Mouse (Mus musculus) myocyte (in vitro differentiated cells): Measurements from ENCODE around the gene Nptxr. TPM values are rescaled to one million over a fixed set of nuclear protein-coding genes. Genes with fewer than 3 reads are reported as not detected.
A peak's percentile ranks its signal among the peaks of the same experiment; 100 is the strongest.

Experiments used
- H3K27me3 ChIP-seq: one replicate; pipeline ENCODE4 v1.6.1; 2011; ENCODE audit not compliant: control insufficient read depth, insufficient read depth, insufficient read length
- H3K36me3 ChIP-seq: one replicate; pipeline ENCODE4 v1.6.1; 2011; ENCODE audit not compliant: control insufficient read depth, insufficient read depth
- H3K4me2 ChIP-seq: one replicate; pipeline ENCODE4 v1.6.1; 2011; ENCODE audit warnings: low read depth, control low read depth
- H3K4me3 ChIP-seq: one replicate; pipeline ENCODE4 v1.5.1; 2011; ENCODE audit warnings: mild to moderate bottlenecking, control low read depth, moderate library complexity
- H3K79me2 ChIP-seq: one replicate; pipeline ENCODE4 v1.6.1; 2011; ENCODE audit not compliant: control insufficient read depth, insufficient read depth
- H3ac ChIP-seq: one replicate; pipeline ENCODE4 v1.6.1; 2011; ENCODE audit not compliant: control insufficient read depth, insufficient read length
- CEBPB ChIP-seq: IDR thresholded peaks from 2 replicates; pipeline ENCODE4 v1.6.1; 2011; ENCODE audit warnings: mild to moderate bottlenecking, moderate library complexity; ENCODE audit not compliant: poor library complexity, insufficient read depth, severe bottlenecking
- E2F4 ChIP-seq: IDR thresholded peaks from one replicate; pipeline ENCODE4 v1.6.1; 2011; ENCODE audit warnings: mild to moderate bottlenecking, control low read depth, moderate library complexity; ENCODE audit not compliant: insufficient read depth
- MAX ChIP-seq: IDR thresholded peaks from one replicate; pipeline ENCODE4 v1.6.1; 2011; ENCODE audit warnings: low read depth, mild to moderate bottlenecking, control low read depth
- MYOD1 ChIP-seq, 3 experiments: IDR thresholded peaks; one replicate each; pipeline ENCODE4 v1.6.1; 2011; ENCODE audit warnings: control low read depth in 2 of 3, low read depth in 2 of 3, mild to moderate bottlenecking in 2 of 3, moderate library complexity in 1 of 3; ENCODE audit not compliant: insufficient read length in 2 of 3, control insufficient read depth in 1 of 3
- MYOG ChIP-seq, 3 experiments: IDR thresholded peaks; one replicate each; pipeline ENCODE4 v1.6.1; 2011; ENCODE audit warnings: control low read depth in 2 of 3, low read depth in 2 of 3, mild to moderate bottlenecking in 2 of 3; ENCODE audit not compliant: insufficient read length in 2 of 3, control insufficient read depth in 1 of 3, insufficient read depth in 1 of 3
- POLR2A ChIP-seq: IDR thresholded peaks from one replicate; pipeline ENCODE4 v1.6.1; 2011; ENCODE audit warnings: low read depth, mild to moderate bottlenecking, control low read depth, moderate library complexity; ENCODE audit not compliant: insufficient read length
- POLR2AphosphoS2 ChIP-seq: IDR thresholded peaks from one replicate; pipeline ENCODE4 v1.6.1; 2011; ENCODE audit warnings: low read depth, control low read depth; ENCODE audit not compliant: insufficient read length
- REST ChIP-seq: IDR thresholded peaks from one replicate; pipeline ENCODE4 v1.6.1; 2011; ENCODE audit warnings: mild to moderate bottlenecking, control low read depth, moderate library complexity; ENCODE audit not compliant: insufficient read depth, insufficient read length
- SRF ChIP-seq: IDR thresholded peaks from one replicate; pipeline ENCODE4 v1.6.1; 2011; ENCODE audit warnings: low read depth; ENCODE audit not compliant: control insufficient read depth, insufficient read length
- TCF12 ChIP-seq: IDR thresholded peaks from one replicate; pipeline ENCODE4 v1.6.1; 2011; ENCODE audit warnings: mild to moderate bottlenecking, control low read depth; ENCODE audit not compliant: poor library complexity, insufficient read depth, severe bottlenecking
- TCF3 ChIP-seq: IDR thresholded peaks from one replicate; pipeline ENCODE4 v1.6.1; 2011; ENCODE audit warnings: low read depth, control low read depth; ENCODE audit not compliant: insufficient read length
- USF1 ChIP-seq: IDR thresholded peaks from one replicate; pipeline ENCODE4 v1.6.1; 2011; ENCODE audit warnings: low read depth, mild to moderate bottlenecking, control low read depth, moderate library complexity
- polyA plus RNA-seq: library from polyadenylated mRNA; unstranded; fragments of >200 nt; fragmentation: generic; extraction: Trizol; gene quantifications from one replicate; pipeline ENCODE4 v1.2.1, GENCODE M21; 2012; ENCODE audit warnings: missing spikeins

Nptxr gene
- polyA plus RNA-seq, 1 experiment = 14.3 TPM

- no peaks in the 10 kb centered on the region for H3K36me3 ChIP-seq
- peak overlapping the region; percentile 14 for H3K4me2 ChIP-seq
- H3K27me3 ChIP-seq = no peaks in the 10 kb centered on the region
- TF ChIP-seq POLR2AphosphoS2 (peak; percentile 31), MYOG (IDR thresholded peaks at IDR 0.05; ENCODE audit: control insufficient read depth in 1 of 3, insufficient read depth in 1 of 3, insufficient read length in 2 of 3, low read depth in 2 of 3) (peak in 2 of 3 experiments; percentile 34 to 51), MYOD1 (IDR thresholded peaks at IDR 0.05; ENCODE audit: control insufficient read depth in 1 of 3, insufficient read length in 2 of 3, low read depth in 2 of 3) (peak; percentile 69 to 89 (median 84)), USF1 (no peak), TCF12 (peak; percentile 34), POLR2A (no peak)
- no peak overlapping the region for H3ac ChIP-seq
- no peaks in the 10 kb centered on the region for H3K79me2 ChIP-seq
- no peak overlapping the region for H3K4me3 ChIP-seq
Observed at GRCm38 (mm10) chr15:79755977-79756625, 48.5 kb downstream of the Nptxr start.

GRCm38 (mm10) chr15:79755176-79755575 is 49.4 kb downstream of the Nptxr start:
- TF ChIP-seq POLR2AphosphoS2 = peak; percentile 68
- no peak for TF ChIP-seq MYOG (IDR thresholded peaks at IDR 0.05; ENCODE audit: control insufficient read depth in 1 of 3, insufficient read depth in 1 of 3, insufficient read length in 2 of 3, low read depth in 2 of 3)
- H3K4me3 ChIP-seq = no peak overlapping the region
- H3K36me3 ChIP-seq = no peaks in the 10 kb centered on the region
- H3K27me3 ChIP-seq = no peaks in the 10 kb centered on the region
- no peaks in the 10 kb centered on the region for H3K79me2 ChIP-seq
- H3ac ChIP-seq = no peak overlapping the region
- no peak overlapping the region for H3K4me2 ChIP-seq

GRCm38 (mm10) chr15:79753873-79754272 is 50.7 kb downstream of the Nptxr start:
- H3K4me2 ChIP-seq = no peak overlapping the region
- H3K79me2 ChIP-seq = no peaks in the 10 kb centered on the region
- TF ChIP-seq TCF3 = no peak
- TF ChIP-seq MYOD1 (IDR thresholded peaks at IDR 0.05; ENCODE audit: control insufficient read depth in 1 of 3, insufficient read length in 2 of 3, low read depth in 2 of 3) = no peak
- TF ChIP-seq MAX = no peak
- TF ChIP-seq E2F4 = no peak
- TF ChIP-seq POLR2A = no peak
- no peak for TF ChIP-seq REST
- TF ChIP-seq POLR2AphosphoS2 = no peak
- TF ChIP-seq CEBPB = no peak
- TF ChIP-seq SRF = no peak
- no peak for TF ChIP-seq MYOG (IDR thresholded peaks at IDR 0.05; ENCODE audit: control insufficient read depth in 1 of 3, insufficient read depth in 1 of 3, insufficient read length in 2 of 3, low read depth in 2 of 3)
- TF ChIP-seq TCF12 = no peak
- TF ChIP-seq USF1 = no peak

DNA sequence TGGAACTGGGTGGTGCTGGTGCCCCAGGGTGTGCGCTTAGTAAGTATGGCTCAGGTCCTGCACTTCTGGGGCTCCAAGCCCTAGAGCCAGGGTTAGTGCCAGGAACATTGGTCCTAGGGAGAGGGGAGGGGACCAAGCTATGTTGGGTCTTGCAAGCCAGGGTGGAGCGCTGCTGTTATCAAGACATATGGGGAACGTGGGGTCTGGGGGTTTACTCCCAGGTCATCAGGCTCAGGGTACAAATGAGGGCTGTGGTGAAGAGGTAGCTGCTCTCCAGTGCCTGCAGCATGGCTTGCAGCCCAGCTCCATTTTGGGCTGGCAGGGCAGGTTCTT is 51.2 kb downstream of the Nptxr start:
- no peaks in the 10 kb centered on the region for H3K27me3 ChIP-seq
- TF ChIP-seq MYOD1 (IDR thresholded peaks at IDR 0.05; ENCODE audit: control insufficient read depth in 1 of 3, insufficient read length in 2 of 3, low read depth in 2 of 3) (no peak), POLR2A (no peak), SRF (no peak), REST (no peak), TCF3 (no peak), TCF12 (no peak), POLR2AphosphoS2 (no peak), MAX (no peak), CEBPB (no peak), USF1 (no peak), MYOG (IDR thresholded peaks at IDR 0.05; ENCODE audit: control insufficient read depth in 1 of 3, insufficient read depth in 1 of 3, insufficient read length in 2 of 3, low read depth in 2 of 3) (no peak), E2F4 (no peak)
- no peak overlapping the region for H3K4me3 ChIP-seq
- H3K4me2 ChIP-seq = no peak overlapping the region
- no peaks in the 10 kb centered on the region for H3K79me2 ChIP-seq
- no peak overlapping the region for H3ac ChIP-seq
- H3K36me3 ChIP-seq = no peaks in the 10 kb centered on the region

More at GRCm38 (mm10) chr15:79753873-79754272, 50.7 kb downstream of the Nptxr start:
- Histone ChIP-seq H3K36me3 (no peaks in the 10 kb centered on the region), H3K4me3 (no peak overlapping the region), H3ac (no peak overlapping the region), H3K27me3 (no peaks in the 10 kb centered on the region)

- TF ChIP-seq E2F4 (no peak), REST (no peak), USF1 (no peak), TCF12 (no peak), POLR2A (no peak), POLR2AphosphoS2 (peak; percentile 49), MYOG (IDR thresholded peaks at IDR 0.05; ENCODE audit: control insufficient read depth in 1 of 3, insufficient read depth in 1 of 3, insufficient read length in 2 of 3, low read depth in 2 of 3) (no peak)
- Histone ChIP-seq H3K79me2 (no peaks in the 10 kb centered on the region), H3ac (no peak overlapping the region), H3K4me3 (no peak overlapping the region), H3K36me3 (no peaks in the 10 kb centered on the region), H3K27me3 (no peaks in the 10 kb centered on the region), H3K4me2 (no peak overlapping the region)
Observed at GRCm38 (mm10) chr15:79752742-79753419, 51.7 kb downstream of the Nptxr start.
